Mouse (Mus musculus): Measurements from ENCODE around the gene Sgcg. TPM values are rescaled to one million over a fixed set of nuclear protein-coding genes. Genes with fewer than 3 reads are reported as not detected.

The Sgcg gene
- polyA plus RNA-seq (2015; fragmentation: Nextera tagmentation; extraction: Ambion mirVana) = 0.22 and 0.24 TPM in 2 replicates

- no peaks in the 10 kb centered on the region for H3K4me1 ChIP-seq (replicated peaks; ENCODE audit: control insufficient read depth, insufficient read depth, low read length)
- ATAC-seq = no peak
- H3K9me3 ChIP-seq (ENCODE audit: control insufficient read depth, low read length) = no peaks in the 10 kb centered on the region
- no peak within 1 kb of the TSS for H3K4me3 ChIP-seq (replicated peaks; ENCODE audit: low read length)
- H3K4me2 ChIP-seq (ENCODE audit: low read length) = no peak within 1 kb of the TSS
- H3K36me3 ChIP-seq (ENCODE audit: control insufficient read depth, insufficient read depth) = no peaks in the 10 kb centered on the region
- no peak within 1 kb of the TSS for H3K9ac ChIP-seq (replicated peaks; ENCODE audit: low read depth, low read length)
- H3K27ac ChIP-seq (ENCODE audit: low read length) = no peak within 1 kb of the TSS
- WGBS = 64% methylated on average over 11 of the region's 11 CpGs
- H3K27me3 ChIP-seq (replicated peaks; ENCODE audit: control insufficient read depth, insufficient read depth, low read length) = no peaks in the 10 kb centered on the region
These were observed at the start of gene Sgcg for GRCm38 (mm10) chr14:61258352-61258751. TSS of gene Sgcg (minus strand) at chr14:61258490.

- Histone ChIP-seq H3K27ac (ENCODE audit: low read length) (no peak overlapping the region), H3K27me3 (replicated peaks; ENCODE audit: control insufficient read depth, insufficient read depth, low read length) (no peaks in the 10 kb centered on the region), H3K9me3 (ENCODE audit: control insufficient read depth, low read length) (no peaks in the 10 kb centered on the region), H3K4me3 (replicated peaks; ENCODE audit: low read length) (no peak overlapping the region), H3K4me1 (replicated peaks; ENCODE audit: control insufficient read depth, insufficient read depth, low read length) (no peaks in the 10 kb centered on the region), H3K36me3 (ENCODE audit: control insufficient read depth, insufficient read depth) (no peaks in the 10 kb centered on the region), H3K9ac (replicated peaks; ENCODE audit: low read depth, low read length) (no peak overlapping the region), H3K4me2 (ENCODE audit: low read length) (no peak overlapping the region)
- WGBS = 80% methylated on average over 4 of the region's 4 CpGs
- ATAC-seq = no peak
These were observed 45.8 kb upstream of the Sgcg start for GRCm38 (mm10) chr14:61303969-61304609.

DNA sequence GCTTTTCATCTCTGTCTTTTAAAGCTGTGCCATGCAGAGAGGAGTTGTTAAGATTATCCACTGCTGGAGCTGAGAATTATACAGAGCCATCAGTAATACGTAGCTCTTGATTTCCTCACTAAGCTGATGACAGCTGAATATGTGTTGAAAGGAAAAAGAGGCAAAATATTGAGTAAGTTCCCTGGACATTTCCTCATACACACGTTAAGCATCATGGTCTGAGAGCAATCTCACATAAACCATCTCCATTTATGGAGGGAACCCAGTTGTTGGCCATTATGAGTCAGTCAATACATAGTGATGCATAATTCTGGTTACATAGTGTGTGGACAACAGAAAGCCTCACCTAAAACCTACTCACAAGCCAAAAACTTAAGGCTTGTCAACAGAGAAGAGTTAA lies 44.1 kb upstream of the Sgcg start:
- WGBS = 72% methylated on average over 2 of the region's 2 CpGs
- Histone ChIP-seq H3K9ac (replicated peaks; ENCODE audit: low read depth, low read length) (no peak overlapping the region), H3K4me1 (replicated peaks; ENCODE audit: control insufficient read depth, insufficient read depth, low read length) (no peaks in the 10 kb centered on the region), H3K4me2 (ENCODE audit: low read length) (no peak overlapping the region), H3K9me3 (ENCODE audit: control insufficient read depth, low read length) (no peaks in the 10 kb centered on the region), H3K27ac (ENCODE audit: low read length) (no peak overlapping the region), H3K36me3 (ENCODE audit: control insufficient read depth, insufficient read depth) (no peaks in the 10 kb centered on the region), H3K4me3 (replicated peaks; ENCODE audit: low read length) (no peak overlapping the region), H3K27me3 (replicated peaks; ENCODE audit: control insufficient read depth, insufficient read depth, low read length) (no peaks in the 10 kb centered on the region)
- ATAC-seq = no peak

DNA sequence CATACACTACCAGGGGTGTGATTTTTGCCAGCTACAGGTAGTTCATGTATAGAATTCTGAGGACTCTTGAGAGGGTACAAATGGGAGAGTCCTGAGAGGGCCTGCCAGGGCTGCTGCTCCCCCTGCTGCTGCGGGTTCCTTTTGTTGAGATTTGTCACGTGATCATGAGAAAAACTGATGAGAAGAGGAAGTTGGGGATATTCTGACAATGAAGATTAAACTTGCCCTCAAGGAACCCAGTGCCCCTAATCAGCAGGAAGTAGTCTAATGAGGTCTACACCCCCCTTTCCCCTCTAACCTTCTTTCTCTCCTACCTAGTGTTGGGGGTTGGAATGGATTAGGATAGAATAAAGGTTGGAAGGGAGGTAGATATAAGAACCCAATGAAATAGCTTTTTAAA lies 43.0 kb upstream of the Sgcg start:
- Histone ChIP-seq H3K9ac (replicated peaks; ENCODE audit: low read depth, low read length) (no peak overlapping the region), H3K9me3 (ENCODE audit: control insufficient read depth, low read length) (no peaks in the 10 kb centered on the region), H3K27ac (ENCODE audit: low read length) (no peak overlapping the region), H3K4me1 (replicated peaks; ENCODE audit: control insufficient read depth, insufficient read depth, low read length) (no peaks in the 10 kb centered on the region), H3K4me3 (replicated peaks; ENCODE audit: low read length) (no peak overlapping the region), H3K36me3 (ENCODE audit: control insufficient read depth, insufficient read depth) (no peaks in the 10 kb centered on the region), H3K4me2 (ENCODE audit: low read length) (no peak overlapping the region), H3K27me3 (replicated peaks; ENCODE audit: control insufficient read depth, insufficient read depth, low read length) (no peaks in the 10 kb centered on the region)
- 44% methylated on average over 2 of the region's 2 CpGs for WGBS
- ATAC-seq = no peak

GRCm38 (mm10) chr14:61299810-61300209 lies 41.5 kb upstream of the Sgcg start:
- no peaks in the 10 kb centered on the region for H3K9me3 ChIP-seq (ENCODE audit: control insufficient read depth, low read length)
- no peaks in the 10 kb centered on the region for H3K4me1 ChIP-seq (replicated peaks; ENCODE audit: control insufficient read depth, insufficient read depth, low read length)
- H3K27me3 ChIP-seq (replicated peaks; ENCODE audit: control insufficient read depth, insufficient read depth, low read length) = no peaks in the 10 kb centered on the region
- no peaks in the 10 kb centered on the region for H3K36me3 ChIP-seq (ENCODE audit: control insufficient read depth, insufficient read depth)
- no peak overlapping the region for H3K4me3 ChIP-seq (replicated peaks; ENCODE audit: low read length)
- H3K4me2 ChIP-seq (ENCODE audit: low read length) = no peak overlapping the region
- no peak overlapping the region for H3K27ac ChIP-seq (ENCODE audit: low read length)
- 94% methylated on average over 6 of the region's 6 CpGs for WGBS
- no peak for ATAC-seq
- no peak overlapping the region for H3K9ac ChIP-seq (replicated peaks; ENCODE audit: low read depth, low read length)

- Histone ChIP-seq H3K4me2 (ENCODE audit: low read length) (peak overlapping the region; percentile 25; the same call in 1 of the 2 replicates), H3K9me3 (ENCODE audit: control insufficient read depth, low read length) (no peaks in the 10 kb centered on the region), H3K4me3 (replicated peaks; ENCODE audit: low read length) (no peak overlapping the region), H3K9ac (replicated peaks; ENCODE audit: low read depth, low read length) (no peak overlapping the region), H3K4me1 (replicated peaks; ENCODE audit: control insufficient read depth, insufficient read depth, low read length) (peaks cover 6% of the 10 kb centered on the region), H3K27me3 (replicated peaks; ENCODE audit: control insufficient read depth, insufficient read depth, low read length) (no peaks in the 10 kb centered on the region), H3K36me3 (ENCODE audit: control insufficient read depth, insufficient read depth) (no peaks in the 10 kb centered on the region), H3K27ac (ENCODE audit: low read length) (no peak overlapping the region)
- no peak for ATAC-seq
- WGBS = 14% methylated on average over 6 of the region's 6 CpGs
These were observed 36.4 kb upstream of the Sgcg start for GRCm38 (mm10) chr14:61294738-61295079.

GRCm38 (mm10) chr14:61293884-61294737 lies 35.8 kb upstream of the Sgcg start:
- no peak overlapping the region for H3K9ac ChIP-seq (replicated peaks; ENCODE audit: low read depth, low read length)
- peak; percentile 87 for ATAC-seq
- peaks cover 6% of the 10 kb centered on the region for H3K4me1 ChIP-seq (replicated peaks; ENCODE audit: control insufficient read depth, insufficient read depth, low read length)
- no peaks in the 10 kb centered on the region for H3K27me3 ChIP-seq (replicated peaks; ENCODE audit: control insufficient read depth, insufficient read depth, low read length)
- 30% methylated on average over 16 of the region's 16 CpGs for WGBS
- no peak overlapping the region for H3K4me3 ChIP-seq (replicated peaks; ENCODE audit: low read length)
- no peaks in the 10 kb centered on the region for H3K9me3 ChIP-seq (ENCODE audit: control insufficient read depth, low read length)
- H3K36me3 ChIP-seq (ENCODE audit: control insufficient read depth, insufficient read depth) = no peaks in the 10 kb centered on the region
- no peak overlapping the region for H3K27ac ChIP-seq (ENCODE audit: low read length)
- peak overlapping the region; percentile 25; the same call in 1 of the 2 replicates for H3K4me2 ChIP-seq (ENCODE audit: low read length)

GRCm38 (mm10) chr14:61290664-61291063 lies 32.4 kb upstream of the Sgcg start:
- WGBS = 35% methylated on average over 3 of the region's 3 CpGs
- H3K4me2 ChIP-seq (ENCODE audit: low read length) = no peak overlapping the region
- no peak overlapping the region for H3K9ac ChIP-seq (replicated peaks; ENCODE audit: low read depth, low read length)
- no peaks in the 10 kb centered on the region for H3K9me3 ChIP-seq (ENCODE audit: control insufficient read depth, low read length)
- no peak for ATAC-seq
- no peak overlapping the region for H3K27ac ChIP-seq (ENCODE audit: low read length)
- H3K4me1 ChIP-seq (replicated peaks; ENCODE audit: control insufficient read depth, insufficient read depth, low read length) = peaks cover 6% of the 10 kb centered on the region
- no peak overlapping the region for H3K4me3 ChIP-seq (replicated peaks; ENCODE audit: low read length)
- H3K36me3 ChIP-seq (ENCODE audit: control insufficient read depth, insufficient read depth) = no peaks in the 10 kb centered on the region
- no peaks in the 10 kb centered on the region for H3K27me3 ChIP-seq (replicated peaks; ENCODE audit: control insufficient read depth, insufficient read depth, low read length)

DNA sequence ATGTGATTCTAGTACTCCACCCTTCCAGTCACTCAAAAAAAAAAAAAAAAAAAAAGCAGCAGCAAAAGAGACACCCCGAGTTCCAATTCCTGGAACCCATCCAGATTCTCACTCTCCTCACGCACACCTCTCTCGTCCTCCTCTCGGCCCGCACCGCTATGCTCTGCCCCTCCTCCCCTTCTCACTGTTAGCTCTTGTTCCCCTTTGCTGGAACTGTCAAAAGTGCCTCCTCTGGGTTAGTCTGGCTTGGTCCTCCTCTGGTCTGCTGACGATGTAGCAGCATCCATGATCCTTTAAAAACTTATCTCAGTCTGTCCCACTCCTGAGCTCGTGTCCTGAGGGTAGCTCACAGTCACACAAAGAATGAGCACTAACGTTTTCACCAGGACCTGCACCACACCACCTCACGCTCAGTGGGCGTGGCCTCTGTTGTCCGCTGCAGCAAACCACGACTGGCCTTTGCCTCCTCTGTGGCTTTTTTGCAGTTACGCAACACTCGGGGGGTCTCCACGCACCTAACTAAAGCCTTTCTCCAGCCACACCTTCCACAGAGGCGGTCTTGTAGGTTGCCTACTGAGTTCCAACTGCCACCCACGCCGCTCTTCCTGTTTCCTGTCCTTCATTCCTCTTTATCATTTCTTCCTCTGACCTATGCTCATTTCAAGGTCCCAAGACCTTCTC lies 30.5 kb upstream of the Sgcg start:
- Histone ChIP-seq H3K4me1 (replicated peaks; ENCODE audit: control insufficient read depth, insufficient read depth, low read length) (peaks cover 3% of the 10 kb centered on the region), H3K9ac (replicated peaks; ENCODE audit: low read depth, low read length) (no peak overlapping the region), H3K4me2 (ENCODE audit: low read length) (no peak overlapping the region), H3K27me3 (replicated peaks; ENCODE audit: control insufficient read depth, insufficient read depth, low read length) (no peaks in the 10 kb centered on the region), H3K36me3 (ENCODE audit: control insufficient read depth, insufficient read depth) (no peaks in the 10 kb centered on the region), H3K9me3 (ENCODE audit: control insufficient read depth, low read length) (no peaks in the 10 kb centered on the region), H3K27ac (ENCODE audit: low read length) (no peak overlapping the region), H3K4me3 (replicated peaks; ENCODE audit: low read length) (no peak overlapping the region)
- WGBS = 66% methylated on average over 19 of the region's 19 CpGs
- no peak for ATAC-seq
